Mouse (Mus musculus) brain, embryonic 14.5 days (tissue): ENCODE data around the gene Fmo2.

Experiments
- CTCF ChIP-seq: fragments of 200-500 bp; IDR thresholded peaks from 2 replicates; pipeline ENCODE4 v1.5.1; 2012; ENCODE audit warnings: inconsistent platforms, mild to moderate bottlenecking, moderate library complexity, borderline replicate concordance; ENCODE audit not compliant: insufficient read depth, insufficient read length; ENCODE audit errors: extremely low read depth
- POLR2A ChIP-seq: fragments of 200-500 bp; IDR thresholded peaks from 2 replicates; pipeline ENCODE4 v1.6.1; 2012; ENCODE audit warnings: mild to moderate bottlenecking, inconsistent platforms, borderline replicate concordance; ENCODE audit not compliant: poor library complexity, insufficient read depth, insufficient read length, severe bottlenecking; ENCODE audit errors: extremely low read depth

GRCm38 (mm10) chr1:162838976-162839375, 59.5 kb downstream of the Fmo2 start:
- TF ChIP-seq POLR2A (no peak), CTCF (no peak)
